Mouse (Mus musculus) limb, embryonic 13.5 days (tissue): ENCODE data around the gene Itga9. TPM values are rescaled to one million over a fixed set of nuclear protein-coding genes. Genes with fewer than 3 reads are reported as not detected.
A peak's percentile ranks its signal among the peaks of the same experiment; 100 is the strongest.

Source experiments
- ATAC-seq: fragments of 200-750 bp; cut with Nextera tagmentation; 2 replicates; pipeline ENCODE4 v1.8.0; 2017; ENCODE audit warnings: low read depth, moderate number of reproducible peaks, moderate TSS enrichment; ENCODE audit not compliant: low FRiP score
- H3K27ac ChIP-seq: fragments of 300-500 bp; sonication (generic); 2 replicates; pipeline ENCODE4 v1.5.1; 2015; ENCODE audit warnings: inconsistent platforms, mild to moderate bottlenecking, moderate library complexity
- H3K27me3 ChIP-seq: fragments of 300-500 bp; sonication (generic); 2 replicates; pipeline ENCODE4 v1.6.1; 2015; ENCODE audit warnings: mild to moderate bottlenecking, inconsistent platforms
- H3K36me3 ChIP-seq: fragments of 300-500 bp; sonication (generic); 2 replicates; pipeline ENCODE4 v1.6.1; 2015; ENCODE audit warnings: inconsistent platforms, mild to moderate bottlenecking, moderate library complexity
- H3K4me1 ChIP-seq: fragments of 300-500 bp; sonication (generic); 2 replicates; pipeline ENCODE4 v1.6.1; 2015; ENCODE audit warnings: inconsistent platforms
- H3K4me2 ChIP-seq: fragments of 300-500 bp; sonication (generic); replicated peaks from 2 replicates; pipeline ENCODE4 v1.6.1; 2015; ENCODE audit warnings: inconsistent platforms, mild to moderate bottlenecking, moderate library complexity
- H3K4me3 ChIP-seq: fragments of 300-500 bp; sonication (generic); 2 replicates; pipeline ENCODE4 v1.5.1; 2015; ENCODE audit warnings: moderate library complexity, mild to moderate bottlenecking, inconsistent platforms
- H3K9ac ChIP-seq: fragments of 300-500 bp; sonication (generic); 2 replicates; pipeline ENCODE4 v1.6.1; 2015; ENCODE audit warnings: mild to moderate bottlenecking, inconsistent platforms
- H3K9me3 ChIP-seq: fragments of 300-500 bp; sonication (generic); 2 replicates; pipeline ENCODE4 v1.6.1; 2016; ENCODE audit warnings: inconsistent platforms
- WGBS: fragments of 180-500 bp; shearing (Covaris S2); methylation state at CpG from one replicate; pipeline ENCODE4 v1.1.7; 2015; 5-methylcytosine and 5-hydroxymethylcytosine counted together
- polyA plus RNA-seq: library from polyadenylated mRNA; unstranded; fragments of >200 nt; fragmentation: Nextera tagmentation; extraction: Ambion mirVana; gene quantifications from 2 replicates; pipeline ENCODE4 v1.2.1, GENCODE M21; 2015

The Itga9 gene
- polyA plus RNA-seq, 1 experiment from 2014 or later, result 9.1 TPM

- Histone ChIP-seq H3K9me3 (no peaks in the 10 kb centered on the region), H3K27me3 (no peaks in the 10 kb centered on the region), H3K27ac (no peak overlapping the region), H3K9ac (0 out of 2 replicates have a peak overlapping the region, but pooled peaks have one; percentile 9), H3K4me2 (no peak overlapping the region), H3K4me3 (no peak overlapping the region), H3K4me1 (peaks cover 36% of the 10 kb centered on the region), H3K36me3 (peaks cover 14% of the 10 kb centered on the region; the same call in 1 of the 2 replicates)
- WGBS, result 26% methylated on average over 12 of the region's 12 CpGs
- peak; percentile 42 for ATAC-seq
These were observed 94.4 kb downstream of the Itga9 start for GRCm38 (mm10) chr9:118700889-118701288.

- Histone ChIP-seq H3K9ac (no peak overlapping the region), H3K27ac (peak overlapping the region; percentile 15; the same call in 1 of the 2 replicates), H3K27me3 (no peaks in the 10 kb centered on the region), H3K36me3 (peaks cover 14% of the 10 kb centered on the region; the same call in 1 of the 2 replicates), H3K4me1 (peaks cover 39% of the 10 kb centered on the region), H3K9me3 (no peaks in the 10 kb centered on the region), H3K4me2 (no peak overlapping the region), H3K4me3 (no peak overlapping the region)
- ATAC-seq, result no peak
- 80% methylated on average over 2 of the region's 2 CpGs for WGBS
These were observed 95.3 kb downstream of the Itga9 start for GRCm38 (mm10) chr9:118701791-118702190.

GRCm38 (mm10) chr9:118703146-118703545, 96.7 kb downstream of the Itga9 start:
- no peak overlapping the region for H3K4me3 ChIP-seq
- no peak overlapping the region for H3K4me2 ChIP-seq
- H3K9me3 ChIP-seq, result peaks cover 1% of the 10 kb centered on the region
- H3K27me3 ChIP-seq, result no peaks in the 10 kb centered on the region
- H3K36me3 ChIP-seq, result peaks cover 13% of the 10 kb centered on the region; the same call in 1 of the 2 replicates
- H3K4me1 ChIP-seq, result peaks cover 34% of the 10 kb centered on the region
- no peak overlapping the region for H3K27ac ChIP-seq
- H3K9ac ChIP-seq, result no peak overlapping the region
- WGBS, result 94% methylated on average over 3 of the region's 3 CpGs
- no peak for ATAC-seq

- Histone ChIP-seq H3K27me3 (no peaks in the 10 kb centered on the region), H3K27ac (no peak overlapping the region), H3K4me1 (peaks cover 45% of the 10 kb centered on the region), H3K9me3 (peaks cover 3% of the 10 kb centered on the region), H3K4me3 (no peak overlapping the region), H3K9ac (no peak overlapping the region), H3K36me3 (peaks cover 5% of the 10 kb centered on the region; the same call in 1 of the 2 replicates), H3K4me2 (no peak overlapping the region)
- no peak for ATAC-seq
- 60% methylated on average over 14 of the region's 14 CpGs for WGBS
These were observed 99.0 kb downstream of the Itga9 start for GRCm38 (mm10) chr9:118705381-118706074.

- Histone ChIP-seq H3K27me3 (no peaks in the 10 kb centered on the region), H3K4me3 (no peak overlapping the region), H3K4me2 (no peak overlapping the region), H3K9me3 (peaks cover 3% of the 10 kb centered on the region), H3K9ac (no peak overlapping the region), H3K36me3 (peaks cover 5% of the 10 kb centered on the region; the same call in 1 of the 2 replicates), H3K27ac (no peak overlapping the region), H3K4me1 (peaks cover 43% of the 10 kb centered on the region)
- ATAC-seq, result no peak
- 46% methylated on average over 18 of the region's 18 CpGs for WGBS
These were observed 99.9 kb downstream of the Itga9 start for GRCm38 (mm10) chr9:118706176-118706975.

- H3K27me3 ChIP-seq, result no peaks in the 10 kb centered on the region
- WGBS, result 50% methylated on average over 9 of the region's 9 CpGs
- no peak overlapping the region for H3K27ac ChIP-seq
- no peak overlapping the region for H3K9ac ChIP-seq
- peaks cover 47% of the 10 kb centered on the region for H3K4me1 ChIP-seq
- H3K4me2 ChIP-seq, result no peak overlapping the region
- H3K9me3 ChIP-seq, result peaks cover 3% of the 10 kb centered on the region
- H3K36me3 ChIP-seq, result peaks cover 6% of the 10 kb centered on the region
- no peak for ATAC-seq
- no peak overlapping the region for H3K4me3 ChIP-seq
These were observed 104.1 kb downstream of the Itga9 start for GRCm38 (mm10) chr9:118710625-118711024.

GRCm38 (mm10) chr9:118711749-118712148, 105.3 kb downstream of the Itga9 start:
- H3K4me2 ChIP-seq, result no peak overlapping the region
- no peaks in the 10 kb centered on the region for H3K27me3 ChIP-seq
- no peak for ATAC-seq
- H3K4me3 ChIP-seq, result no peak overlapping the region
- H3K9ac ChIP-seq, result no peak overlapping the region
- peaks cover 3% of the 10 kb centered on the region for H3K9me3 ChIP-seq
- H3K4me1 ChIP-seq, result peaks cover 42% of the 10 kb centered on the region
- 82% methylated on average over 11 of the region's 11 CpGs for WGBS
- H3K36me3 ChIP-seq, result peaks cover 12% of the 10 kb centered on the region
- H3K27ac ChIP-seq, result no peak overlapping the region

GRCm38 (mm10) chr9:118713515-118713914, 107.0 kb downstream of the Itga9 start:
- H3K27ac ChIP-seq, result no peak overlapping the region
- no peaks in the 10 kb centered on the region for H3K27me3 ChIP-seq
- peaks cover 52% of the 10 kb centered on the region for H3K4me1 ChIP-seq
- 85% methylated on average over 8 of the region's 8 CpGs for WGBS
- no peak for ATAC-seq
- no peak overlapping the region for H3K4me2 ChIP-seq
- H3K4me3 ChIP-seq, result no peak overlapping the region
- peaks cover 12% of the 10 kb centered on the region for H3K36me3 ChIP-seq
- H3K9ac ChIP-seq, result no peak overlapping the region
- no peaks in the 10 kb centered on the region for H3K9me3 ChIP-seq

GRCm38 (mm10) chr9:118714536-118714935, 108.0 kb downstream of the Itga9 start:
- 79% methylated on average over 5 of the region's 5 CpGs for WGBS
- no peaks in the 10 kb centered on the region for H3K27me3 ChIP-seq

GRCm38 (mm10) chr9:118715971-118716628, 109.6 kb downstream of the Itga9 start:
- Histone ChIP-seq H3K4me2 (no peak overlapping the region), H3K9ac (no peak overlapping the region), H3K27ac (no peak overlapping the region), H3K4me3 (no peak overlapping the region), H3K9me3 (no peaks in the 10 kb centered on the region), H3K36me3 (peaks cover 16% of the 10 kb centered on the region), H3K4me1 (peaks cover 37% of the 10 kb centered on the region), H3K27me3 (no peaks in the 10 kb centered on the region)
- no peak for ATAC-seq
- 78% methylated on average over 9 of the region's 9 CpGs for WGBS

More at GRCm38 (mm10) chr9:118714536-118714935, 108.0 kb downstream of the Itga9 start:
- Histone ChIP-seq H3K4me2 (no peak overlapping the region), H3K36me3 (peaks cover 12% of the 10 kb centered on the region), H3K9me3 (no peaks in the 10 kb centered on the region), H3K4me3 (no peak overlapping the region), H3K9ac (no peak overlapping the region), H3K27ac (no peak overlapping the region), H3K4me1 (peaks cover 50% of the 10 kb centered on the region)
- ATAC-seq, result no peak; the same call in 1 of the 2 replicates

- Histone ChIP-seq H3K4me1 (peaks cover 25% of the 10 kb centered on the region), H3K9ac (no peak overlapping the region), H3K27me3 (no peaks in the 10 kb centered on the region), H3K36me3 (peaks cover 16% of the 10 kb centered on the region), H3K27ac (no peak overlapping the region), H3K9me3 (no peaks in the 10 kb centered on the region), H3K4me3 (no peak overlapping the region), H3K4me2 (no peak overlapping the region)
- ATAC-seq, result no peak
- WGBS, result 43% methylated on average over 3 of the region's 3 CpGs
These were observed 110.9 kb downstream of the Itga9 start for GRCm38 (mm10) chr9:118717436-118717835.

GRCm38 (mm10) chr9:118718511-118718910, 112.0 kb downstream of the Itga9 start:
- Histone ChIP-seq H3K4me3 (no peak overlapping the region), H3K4me1 (peaks cover 21% of the 10 kb centered on the region), H3K4me2 (no peak overlapping the region), H3K36me3 (peaks cover 11% of the 10 kb centered on the region; the same call in 1 of the 2 replicates), H3K27ac (no peak overlapping the region), H3K9ac (no peak overlapping the region), H3K9me3 (no peaks in the 10 kb centered on the region), H3K27me3 (no peaks in the 10 kb centered on the region)
- no peak for ATAC-seq
- WGBS, result 73% methylated on average over 2 of the region's 2 CpGs
